Mouse (Mus musculus) thymus, postnatal 10 days (tissue): ENCODE data around the gene Rfx1.

Source experiments
- DNase-seq, 2 experiments: peaks; one replicate each; pipeline ENCODE4 v3.0.0; 2021; ENCODE audit warnings: low spot score in 2 of 2

The Rfx1 gene

GRCm38 (mm10) chr8:84066291-84066930 lies at the start of gene Rfx1:
Gene Rfx1 (plus strand): TSS chr8:84066834.
- peak; percentile 95 to 99 for DNase-seq

GRCm38 (mm10) chr8:84019738-84020137 lies 46.9 kb upstream of the Rfx1 start:
- DNase-seq = no peak

- DNase-seq = no peak
Measured at GRCm38 (mm10) chr8:84021096-84021495, 45.5 kb upstream of the Rfx1 start, which contains the start of gene Palm3. Gene Palm3 (plus strand): TSS chr8:84021471.

GRCm38 (mm10) chr8:84021569-84021968 lies 45.1 kb upstream of the Rfx1 start:
- DNase-seq = no peak

GRCm38 (mm10) chr8:84023085-84023484 lies 43.5 kb upstream of the Rfx1 start:
- no peak for DNase-seq

- DNase-seq = no peak
Measured at GRCm38 (mm10) chr8:84023631-84024030, 43.0 kb upstream of the Rfx1 start.

- peak in 1 of 2 experiments; percentile 77 for DNase-seq
Measured at GRCm38 (mm10) chr8:84024171-84024570, 42.5 kb upstream of the Rfx1 start.

GRCm38 (mm10) chr8:84025863-84026262 lies 40.8 kb upstream of the Rfx1 start:
- peak; percentile 65 to 78 for DNase-seq

GRCm38 (mm10) chr8:84027449-84027848 lies 39.2 kb upstream of the Rfx1 start:
- no peak for DNase-seq

- DNase-seq = no peak
Measured at GRCm38 (mm10) chr8:84029272-84029671, 37.4 kb upstream of the Rfx1 start.

GRCm38 (mm10) chr8:84032777-84033176 lies 33.9 kb upstream of the Rfx1 start:
- no peak for DNase-seq

GRCm38 (mm10) chr8:84038015-84038414 lies 28.6 kb upstream of the Rfx1 start:
- DNase-seq = no peak

- peak; percentile 67 to 88 for DNase-seq
Measured at GRCm38 (mm10) chr8:84039050-84039449, 27.6 kb upstream of the Rfx1 start.

- peak; percentile 69 to 70 for DNase-seq
Measured at GRCm38 (mm10) chr8:84042066-84042947, 24.3 kb upstream of the Rfx1 start, which contains the start of gene Il27ra. Gene Il27ra (minus strand): TSS chr8:84042589.

GRCm38 (mm10) chr8:84042948-84043342 lies 23.7 kb upstream of the Rfx1 start:
- DNase-seq = no peak

GRCm38 (mm10) chr8:84044103-84044502 lies 22.5 kb upstream of the Rfx1 start:
- DNase-seq = no peak

- no peak for DNase-seq
Measured at GRCm38 (mm10) chr8:84044900-84045299, 21.7 kb upstream of the Rfx1 start, which contains the start of gene Rln3. Gene Rln3 (minus strand): TSS chr8:84045000.

GRCm38 (mm10) chr8:84046505-84046904 lies 20.1 kb upstream of the Rfx1 start:
- DNase-seq = no peak

- DNase-seq = no peak
Measured at GRCm38 (mm10) chr8:84048171-84048570, 18.5 kb upstream of the Rfx1 start.

GRCm38 (mm10) chr8:84052746-84053145 lies 13.9 kb upstream of the Rfx1 start:
- no peak for DNase-seq

GRCm38 (mm10) chr8:84053229-84053628 lies 13.4 kb upstream of the Rfx1 start:
- DNase-seq = no peak

- no peak for DNase-seq
Measured at GRCm38 (mm10) chr8:84057827-84058226, 8.8 kb upstream of the Rfx1 start.

- no peak for DNase-seq
Measured at GRCm38 (mm10) chr8:84059226-84059625, 7.4 kb upstream of the Rfx1 start.
